Mouse (Mus musculus): ENCODE data around the gene 1700022I11Rik.

1700022I11Rik gene

GRCm38 (mm10) chr4:43000141-43000986, 31.0 kb downstream of the 1700022I11Rik start, which contains the start of gene Vcp:
TSS of gene Vcp (minus strand) at chr4:43000507.
- DNase-seq (ENCODE audit: low read depth, low spot score): peak; percentile 99

DNA sequence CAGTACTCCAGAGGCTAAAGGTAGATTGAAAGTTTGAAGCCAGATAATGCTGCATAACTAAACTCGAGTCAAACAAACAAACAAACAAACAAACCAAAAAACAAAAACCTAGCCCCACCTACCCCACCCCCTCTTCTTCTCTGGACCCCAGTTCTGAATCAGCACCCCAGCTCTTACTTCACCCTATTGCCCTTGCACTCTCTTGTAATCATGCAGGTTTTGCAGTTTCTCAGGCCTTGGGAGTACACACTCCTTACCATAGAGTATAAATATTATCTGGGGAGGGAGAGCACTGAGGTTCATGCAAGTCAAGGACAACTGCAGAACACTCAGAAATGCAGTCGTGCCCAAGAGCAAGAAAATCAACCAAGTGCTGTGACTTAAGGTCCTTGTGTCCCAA, 31.9 kb downstream of the 1700022I11Rik start:
- no peak for DNase-seq (ENCODE audit: low read depth, low spot score)

- peak; percentile 71 for DNase-seq (ENCODE audit: low read depth, low spot score)
Measured at GRCm38 (mm10) chr4:43002756-43003439, 33.5 kb downstream of the 1700022I11Rik start.

DNA sequence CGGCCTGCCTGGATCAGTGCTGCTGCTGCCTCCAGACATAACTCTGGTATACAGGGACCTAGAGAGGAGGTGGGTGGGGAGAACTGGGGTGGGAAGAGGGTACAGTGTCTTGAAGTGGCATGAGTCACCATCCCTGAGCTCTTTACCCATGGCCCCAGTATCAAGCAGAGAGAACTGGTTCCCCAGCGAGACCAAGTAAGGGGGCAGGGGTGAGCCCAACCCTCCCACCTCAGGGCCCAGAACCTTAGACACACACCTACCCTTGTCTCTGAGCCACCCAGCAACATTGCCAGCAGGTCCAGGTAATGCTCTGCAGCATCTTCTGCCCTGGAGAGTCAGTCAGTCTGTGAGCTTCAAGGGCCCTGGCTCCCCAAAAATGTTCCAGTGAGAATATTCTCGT, 35.5 kb downstream of the 1700022I11Rik start:
- no peak for DNase-seq (ENCODE audit: low read depth, low spot score)

GRCm38 (mm10) chr4:43005765-43006164, 36.4 kb downstream of the 1700022I11Rik start:
- DNase-seq (ENCODE audit: low read depth, low spot score): peak; percentile 79

- peak; percentile 92 for DNase-seq (ENCODE audit: low read depth, low spot score)
Measured at GRCm38 (mm10) chr4:43010161-43011038, 41.0 kb downstream of the 1700022I11Rik start, which contains the start of gene Fancg. TSS of gene Fancg (minus strand) at chr4:43010506.

GRCm38 (mm10) chr4:43012091-43012490, 42.7 kb downstream of the 1700022I11Rik start:
- DNase-seq (ENCODE audit: low read depth, low spot score): no peak

DNA sequence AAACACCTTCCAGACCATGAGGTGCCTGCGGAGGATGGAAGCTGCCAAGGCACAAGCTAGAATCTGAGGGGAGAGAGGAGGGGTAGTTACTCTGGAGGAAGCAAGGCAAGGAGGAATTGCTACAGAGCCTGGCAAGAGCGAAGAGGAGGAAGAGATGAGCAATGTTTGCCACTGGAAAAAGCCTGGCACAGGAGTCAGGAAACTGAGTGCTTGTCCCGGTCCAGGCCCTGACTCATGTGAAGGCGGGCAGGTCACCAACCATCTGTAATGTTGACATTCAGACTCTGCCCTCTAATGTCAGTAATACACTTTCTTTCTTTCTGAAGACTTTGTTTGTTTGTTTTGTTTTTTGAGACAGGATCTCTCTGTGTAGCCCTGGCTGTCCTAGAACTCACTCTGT, 48.8 kb downstream of the 1700022I11Rik start:
- no peak for DNase-seq (ENCODE audit: low read depth, low spot score)

DNA sequence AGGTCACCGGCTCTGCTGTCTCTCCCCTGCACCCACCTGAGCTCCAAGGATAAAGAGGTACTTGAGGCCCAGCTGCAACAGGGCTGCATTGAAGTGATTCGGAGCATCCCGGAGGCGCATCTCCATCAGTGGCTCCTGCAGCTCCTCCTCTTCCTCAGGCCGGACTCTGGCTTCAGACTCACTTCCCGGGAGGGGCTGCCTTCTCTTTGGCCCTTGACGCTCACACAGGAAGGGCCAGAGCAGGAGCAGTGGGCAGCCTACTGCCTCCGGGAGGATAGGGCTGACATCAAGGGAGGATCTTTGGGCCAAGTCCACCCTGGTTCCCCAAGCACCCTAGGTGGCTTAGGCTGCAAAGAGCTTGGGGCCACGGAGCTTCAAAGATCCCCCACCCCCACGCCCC, 49.8 kb downstream of the 1700022I11Rik start:
- DNase-seq (ENCODE audit: low read depth, low spot score): no peak

- no peak for DNase-seq (ENCODE audit: low read depth, low spot score)
Measured at GRCm38 (mm10) chr4:43019641-43020465, 50.4 kb downstream of the 1700022I11Rik start.

DNA sequence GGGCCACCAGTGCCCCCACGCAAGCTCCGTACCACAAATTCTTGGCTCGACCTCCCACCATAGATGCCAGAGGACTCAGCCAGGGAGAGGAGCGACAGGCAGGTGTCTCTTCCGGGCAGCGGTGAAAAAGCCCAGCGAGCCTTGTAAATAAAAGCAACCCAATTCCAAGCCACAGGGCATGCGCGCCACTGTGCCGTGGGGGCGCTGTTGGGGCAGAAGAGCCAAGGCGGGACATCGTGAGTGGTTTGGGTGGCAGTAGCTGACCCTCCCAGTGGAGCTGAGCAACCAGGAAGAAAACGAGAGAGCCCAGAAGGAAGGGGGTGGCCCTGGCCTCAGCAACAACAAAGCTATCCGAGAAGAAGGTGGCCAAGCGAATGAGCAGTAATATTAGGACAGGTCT, 51.5 kb downstream of the 1700022I11Rik start:
- no peak for DNase-seq (ENCODE audit: low read depth, low spot score)

DNA sequence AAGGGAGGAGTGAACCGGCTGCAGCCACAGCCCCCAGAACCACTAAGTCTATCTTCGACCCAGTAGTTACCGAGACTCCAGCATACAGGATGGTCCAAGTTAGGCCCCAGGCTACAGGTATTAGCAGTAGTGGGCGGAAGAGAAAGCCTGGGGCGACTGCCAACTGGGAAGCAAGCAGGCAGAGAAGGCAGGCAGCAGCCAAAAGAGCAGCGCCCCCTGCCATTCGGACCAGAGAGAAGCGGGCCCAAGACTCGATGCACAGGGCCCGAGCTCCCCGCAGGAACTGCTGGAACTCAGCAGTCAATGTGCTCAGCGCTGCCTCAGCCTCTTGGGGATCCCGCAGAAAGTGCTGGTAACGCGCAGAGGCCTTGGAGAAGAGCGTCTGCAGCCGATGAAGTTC, 51.9 kb downstream of the 1700022I11Rik start:
- DNase-seq (ENCODE audit: low read depth, low spot score): no peak

GRCm38 (mm10) chr4:43024673-43025072, 55.3 kb downstream of the 1700022I11Rik start:
- DNase-seq (ENCODE audit: low read depth, low spot score): no peak

DNA sequence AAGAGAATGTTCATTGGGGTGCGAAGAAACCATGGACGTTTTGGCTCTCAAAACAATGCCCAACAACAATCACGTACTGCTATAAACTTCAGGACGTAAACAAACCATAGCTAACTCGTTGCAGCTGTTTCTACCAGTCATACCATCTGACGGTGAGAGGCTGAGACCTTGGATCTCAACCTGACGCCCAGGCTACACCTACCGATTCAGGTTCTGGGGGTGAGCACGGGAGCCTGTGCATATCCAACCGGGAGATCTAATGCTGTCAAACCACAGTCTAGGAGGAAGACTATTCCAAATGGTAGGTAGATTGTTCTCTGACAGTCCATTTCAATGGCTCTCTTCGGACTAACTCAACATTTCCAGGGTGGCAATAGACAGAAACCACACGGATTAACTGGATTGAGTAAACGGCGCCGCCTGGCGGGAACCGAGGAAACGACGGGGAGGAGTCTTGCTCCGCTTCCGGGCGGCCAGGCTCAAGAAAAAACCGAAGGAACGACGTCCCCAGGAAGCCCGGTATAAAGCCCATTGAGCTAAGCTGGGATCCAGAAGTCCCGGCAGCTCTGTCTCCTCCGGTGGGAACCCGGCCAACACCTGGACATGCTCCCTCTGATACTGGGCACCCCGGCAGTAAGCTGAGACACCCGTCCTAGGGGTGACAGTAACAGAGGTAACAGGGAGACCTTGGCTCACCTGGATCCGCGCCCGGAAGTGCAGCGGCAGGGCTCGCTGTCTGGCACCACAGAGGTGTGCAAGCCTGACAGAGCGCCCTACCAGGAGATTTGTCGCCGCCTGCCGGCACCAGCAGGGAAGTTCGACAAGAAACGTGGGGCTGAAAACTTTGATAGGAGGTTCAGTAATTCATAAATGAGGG, 55.9 kb downstream of the 1700022I11Rik start, which contains the start of gene Pigo:
Gene Pigo, minus strand, starts transcription at position 736 of the 877 bp plus-strand sequence.
- DNase-seq (ENCODE audit: low read depth, low spot score): peak; percentile 96

DNA sequence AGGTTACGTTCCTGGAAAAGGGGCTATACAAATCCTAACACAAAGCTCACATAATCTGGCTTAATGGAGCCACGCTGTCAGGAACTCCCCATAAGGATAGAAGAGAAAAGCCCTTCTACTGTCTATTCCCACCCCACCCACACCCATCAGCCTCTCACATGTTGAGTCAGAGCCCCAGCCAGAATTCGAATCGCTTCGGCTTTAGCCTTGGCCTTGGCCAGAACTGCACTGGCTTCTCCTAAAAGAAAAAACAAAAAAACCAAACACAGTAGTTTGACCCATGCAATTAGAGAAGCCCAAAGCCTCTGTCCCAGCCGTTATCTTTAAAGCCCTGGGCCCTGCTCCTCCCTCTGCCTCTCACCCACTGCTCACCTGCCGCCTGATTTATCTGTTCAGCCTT, 59.7 kb downstream of the 1700022I11Rik start:
- no peak for DNase-seq (ENCODE audit: low read depth, low spot score)

- DNase-seq (ENCODE audit: low read depth, low spot score): no peak
Measured at GRCm38 (mm10) chr4:43029749-43030148, 60.3 kb downstream of the 1700022I11Rik start.

DNA sequence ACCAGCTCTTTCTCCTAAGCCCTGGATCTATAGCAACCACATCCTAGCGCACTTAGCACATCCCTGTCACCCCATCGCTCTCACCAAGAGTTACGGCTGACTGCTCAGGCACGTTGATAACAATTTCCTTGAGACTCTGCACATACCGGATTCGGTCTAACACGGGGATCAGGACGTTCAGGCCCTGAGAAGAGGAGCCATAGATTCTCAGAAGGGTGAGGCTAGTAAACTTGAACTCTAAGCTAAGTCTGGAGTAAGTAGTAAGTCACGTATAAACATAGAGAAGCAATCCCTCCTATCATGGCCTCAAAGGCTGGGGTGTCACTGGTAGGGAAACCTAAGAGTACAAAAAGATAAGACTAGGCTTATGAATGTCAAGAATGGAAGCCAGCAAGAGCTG, 60.9 kb downstream of the 1700022I11Rik start:
- DNase-seq (ENCODE audit: low read depth, low spot score): no peak

- DNase-seq (ENCODE audit: low read depth, low spot score): peak; percentile 51
Measured at GRCm38 (mm10) chr4:43030780-43031230, 61.4 kb downstream of the 1700022I11Rik start.

- peak; percentile 93 for DNase-seq (ENCODE audit: low read depth, low spot score)
Measured at GRCm38 (mm10) chr4:43031237-43031995, 62.0 kb downstream of the 1700022I11Rik start, which contains the start of gene Stoml2. TSS of gene Stoml2 (minus strand) at chr4:43031710.

Data from A20 (cell line).